ENCODE assay signal across 8 mouse cellular contexts in the genomic region with DNA sequence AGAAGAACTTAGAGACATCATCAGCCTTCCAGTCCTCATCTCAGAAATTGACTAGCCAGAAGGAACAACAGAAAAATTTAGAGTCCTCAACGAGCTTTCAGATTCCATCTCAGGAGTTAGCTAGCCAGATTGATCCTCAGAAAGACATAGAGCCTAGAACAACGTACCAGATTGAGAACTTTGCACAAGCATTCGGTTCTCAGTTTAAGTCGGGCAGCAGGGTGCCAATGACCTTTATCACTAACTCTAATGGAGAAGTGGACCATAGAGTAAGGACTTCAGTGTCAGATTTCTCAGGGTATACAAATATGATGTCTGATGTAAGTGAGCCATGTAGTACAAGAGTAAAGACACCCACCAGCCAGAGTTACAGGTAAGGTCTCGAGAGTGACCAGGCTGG. TPM values are rescaled to one million over a fixed set of nuclear protein-coding genes. Genes with fewer than 3 reads are reported as not detected.
DNase-seq lines count a peak whose midpoint lies in the region; ATAC-seq lines count a peak whose summit lies in the region.
"Had no signal": no experiment of that assay in that cellular context is flagged by ENCODE, and none has a peak within 500 bp of the region (broad histone marks: within the 10 kb centered on the region; RNA-seq: fewer than 3 reads in every experiment).

No protein-coding gene starts in this region.

- 88% methylated on average over 5 of the region's 5 CpGs for WGBS in hindbrain, embryonic 11.5 days
- whole genome bisulfite sequencing in liver, embryonic 15.5 days (ENCODE audit: insufficient replicate concordance), result 72% methylated on average over 5 of the region's 5 CpGs

- peaks cover 52% of the 10 kb centered on the region for H3K4me1 ChIP-seq in megakaryocyte, embryonic 14.5 days
- H3K4me1 ChIP-seq in hindbrain, embryonic 11.5 days (replicated peaks; ENCODE audit: control insufficient read depth, insufficient read depth, low read length), result peaks cover 7% of the 10 kb centered on the region
- H3K4me1 ChIP-seq in liver, embryonic 15.5 days (replicated peaks), result peaks cover 38% of the 10 kb centered on the region

- H3K4me3 ChIP-seq in megakaryocyte, embryonic 14.5 days (replicated peaks), result peak overlapping the region; percentile 5
- H3K4me3 ChIP-seq in hindbrain, embryonic 11.5 days (ENCODE audit: low read depth, low read length), result 0 out of 2 replicates have a peak overlapping the region, but pooled peaks have one; percentile 2
- no peak overlapping the region for H3K4me3 ChIP-seq in liver, embryonic 15.5 days (replicated peaks)

- H3K9me3 ChIP-seq in megakaryocyte, embryonic 14.5 days, result no peaks in the 10 kb centered on the region
- no peaks in the 10 kb centered on the region for H3K9me3 ChIP-seq in hindbrain, embryonic 11.5 days (ENCODE audit: control insufficient read depth, low read length)
- no peaks in the 10 kb centered on the region for H3K9me3 ChIP-seq in liver, embryonic 15.5 days (replicated peaks)

- no peak overlapping the region; the same call in 1 of the 2 replicates for H3K4me2 ChIP-seq in hindbrain, embryonic 11.5 days (replicated peaks; ENCODE audit: low read depth, low read length)
- peak overlapping the region; percentile 95 for H3K4me2 ChIP-seq in liver, embryonic 15.5 days

- no peak overlapping the region for H3K27ac ChIP-seq in hindbrain, embryonic 11.5 days (ENCODE audit: low read depth, low read length)
- H3K27ac ChIP-seq in liver, embryonic 15.5 days (replicated peaks), result no peak overlapping the region

- H3K36me3 ChIP-seq in megakaryocyte, embryonic 14.5 days (replicated peaks; ENCODE audit: low read length), result peaks cover 44% of the 10 kb centered on the region
- H3K36me3 ChIP-seq in hindbrain, embryonic 11.5 days (ENCODE audit: control insufficient read depth, insufficient read depth, low read length), result peaks cover 15% of the 10 kb centered on the region; the same call in 1 of the 2 replicates
- peaks cover 17% of the 10 kb centered on the region; the same call in 1 of the 2 replicates for H3K36me3 ChIP-seq in liver, embryonic 15.5 days (replicated peaks)

- no peak for DNase-seq in hindbrain, embryonic 11.5 days (ENCODE audit: low spot score)
- DNase-seq in cerebellum, adult 9-11 months, result no peak
- DNase-seq in natural killer cell, adult 2 months (ENCODE audit: low spot score in 2 of 2), result no peak
- no peak for DNase-seq in frontal cortex, postnatal 14 days (ENCODE audit: low spot score in 2 of 2)
- DNase-seq: cerebellum, postnatal 36 days had no signal

- ATAC-seq in megakaryocyte, adult 5-6 weeks (ENCODE audit: poor library complexity, severe bottlenecking), result no peak
- no peak for ATAC-seq in hindbrain, embryonic 11.5 days (ENCODE audit: low FRiP score)
- ATAC-seq in liver, embryonic 15.5 days (ENCODE audit: insufficient read depth), result no peak

- no peaks in the 10 kb centered on the region for H3K27me3 ChIP-seq in megakaryocyte, embryonic 14.5 days (replicated peaks)
- no peaks in the 10 kb centered on the region for H3K27me3 ChIP-seq in hindbrain, embryonic 11.5 days (ENCODE audit: control insufficient read depth, insufficient read depth, low read length)
- no peaks in the 10 kb centered on the region for H3K27me3 ChIP-seq in liver, embryonic 15.5 days

- no peak overlapping the region for H3K9ac ChIP-seq in hindbrain, embryonic 11.5 days (ENCODE audit: low read depth, low read length)
- H3K9ac ChIP-seq in liver, embryonic 15.5 days, result no peak overlapping the region

RNA-seq across cellular contexts. Expression of a gene that starts 2.9 kb away (rescaled TPM):
- polyA plus RNA-seq in megakaryocyte, embryonic 14.5 days (2012; ENCODE audit: insufficient read depth, low replicate concordance), result 2.6 and 2.9 TPM in 2 replicates
- total RNA-seq in megakaryocyte, adult 5-6 weeks (2015), result 17.0 and 19.9 TPM in 2 replicates
- total RNA-seq in megakaryocyte, adult 5-6 weeks (2017), result 18.9 and 21.0 TPM in 2 replicates
- 38.5 and 39.3 TPM in 2 replicates for polyA plus RNA-seq in hindbrain, embryonic 11.5 days (2014; fragmentation: Nextera tagmentation; extraction: Ambion mirVana)
- 6.0 and 6.6 TPM in 2 replicates for polyA plus RNA-seq in liver, embryonic 15.5 days (2015; fragmentation: Nextera tagmentation; extraction: Ambion mirVana)
